Mouse (Mus musculus): ENCODE measurements around the gene Tmco3.

GRCm38 (mm10) chr8:13337678-13338077, 49.7 kb downstream of the Tmco3 start:
- TF ChIP-seq CTCF (IDR thresholded peaks at IDR 0.05; ENCODE audit: borderline replicate concordance, insufficient read depth, low read length) (no peak), POLR2A (IDR thresholded peaks at IDR 0.05; ENCODE audit: low read depth, low read length) (no peak)
